Mouse (Mus musculus) embryonic facial prominence, embryonic 15.5 days (tissue): ENCODE measurements at regions not wholly inside any gene's neighbourhood (a gene's known extent, or its start where the extent isn't known, plus 50 kb on each side); places are given as distances from the start of the nearest gene placed in this dataset.
"Not testable (repeated sequence)": the region's sequence is repeated elsewhere in the genome, so short reads cannot be mapped to it uniquely, and the experiment has no call there.

ENCODE experiments used
- ATAC-seq: fragments of 200-750 bp; cut with Nextera tagmentation; 2 replicates; pipeline ENCODE4 v1.8.0; 2017; ENCODE audit warnings: low read depth, moderate TSS enrichment; ENCODE audit not compliant: insufficient number of reproducible peaks, low FRiP score, low TSS enrichment
- H3K27ac ChIP-seq: fragments of 300-500 bp; sonication (generic); replicated peaks from 2 replicates; pipeline ENCODE4 v1.5.1; 2015; ENCODE audit warnings: mild to moderate bottlenecking, inconsistent platforms
- H3K27me3 ChIP-seq: fragments of 300-500 bp; sonication (generic); 2 replicates; pipeline ENCODE4 v1.6.1; 2015; ENCODE audit warnings: inconsistent platforms
- H3K36me3 ChIP-seq: fragments of 300-500 bp; sonication (generic); 2 replicates; pipeline ENCODE4 v1.6.1; 2015; ENCODE audit warnings: mild to moderate bottlenecking, inconsistent platforms
- H3K4me1 ChIP-seq: fragments of 300-500 bp; sonication (generic); 2 replicates; pipeline ENCODE4 v1.6.1; 2015; ENCODE audit warnings: inconsistent platforms
- H3K4me2 ChIP-seq: fragments of 300-500 bp; sonication (generic); replicated peaks from 2 replicates; pipeline ENCODE4 v1.6.1; 2015; ENCODE audit warnings: mild to moderate bottlenecking, inconsistent platforms
- H3K4me3 ChIP-seq: fragments of 300-500 bp; sonication (generic); replicated peaks from 2 replicates; pipeline ENCODE4 v1.5.1; 2015; ENCODE audit warnings: mild to moderate bottlenecking, inconsistent platforms
- H3K9ac ChIP-seq: fragments of 300-500 bp; sonication (generic); 2 replicates; pipeline ENCODE4 v1.6.1; 2015; ENCODE audit warnings: inconsistent platforms
- H3K9me3 ChIP-seq: fragments of 300-500 bp; sonication (generic); replicated peaks from 2 replicates; pipeline ENCODE4 v1.6.1; 2016; ENCODE audit warnings: inconsistent platforms
- WGBS: fragments of 180-500 bp; shearing (Covaris S2); methylation state at CpG from one replicate; pipeline ENCODE4 v1.1.7; 2015; 5-methylcytosine and 5-hydroxymethylcytosine counted together

GRCm38 (mm10) chr6:6496789-6497188 lies 81.7 kb downstream of the Sem1 start:
- Histone ChIP-seq H3K9me3 (no peaks in the 10 kb centered on the region), H3K27me3 (no peaks in the 10 kb centered on the region), H3K9ac (no peak overlapping the region), H3K36me3 (no peaks in the 10 kb centered on the region), H3K27ac (no peak overlapping the region), H3K4me1 (no peaks in the 10 kb centered on the region), H3K4me2 (no peak overlapping the region), H3K4me3 (no peak overlapping the region)
- ATAC-seq: no peak
- 70% methylated on average over 1 of the region's 1 CpGs for WGBS

GRCm38 (mm10) chr6:6496336-6496735 lies 82.1 kb downstream of the Sem1 start:
- no peaks in the 10 kb centered on the region for H3K36me3 ChIP-seq
- H3K9me3 ChIP-seq: no peaks in the 10 kb centered on the region
- H3K27me3 ChIP-seq: no peaks in the 10 kb centered on the region
- H3K4me1 ChIP-seq: no peaks in the 10 kb centered on the region
- H3K27ac ChIP-seq: no peak overlapping the region
- no peak for ATAC-seq
- 93% methylated on average over 4 of the region's 4 CpGs for WGBS
- no peak overlapping the region for H3K4me3 ChIP-seq
- H3K4me2 ChIP-seq: no peak overlapping the region
- H3K9ac ChIP-seq: no peak overlapping the region

GRCm38 (mm10) chr6:6488191-6488590 lies 90.3 kb downstream of the Sem1 start:
- Histone ChIP-seq H3K9me3 (no peaks in the 10 kb centered on the region), H3K36me3 (no peaks in the 10 kb centered on the region), H3K27ac (no peak overlapping the region), H3K9ac (no peak overlapping the region), H3K4me3 (no peak overlapping the region), H3K4me2 (no peak overlapping the region), H3K4me1 (no peaks in the 10 kb centered on the region), H3K27me3 (no peaks in the 10 kb centered on the region)
- no peak for ATAC-seq
- WGBS: 91% methylated on average over 4 of the region's 4 CpGs

- not testable (repeated sequence) for H3K4me3 ChIP-seq, H3K36me3 ChIP-seq, H3K4me1 ChIP-seq, H3K27ac ChIP-seq, H3K27me3 ChIP-seq, H3K9me3 ChIP-seq, H3K4me2 ChIP-seq, ATAC-seq, H3K9ac ChIP-seq
- 85% methylated on average over 1 of the region's 1 CpGs for WGBS
These were observed 96.9 kb downstream of the Sem1 start for GRCm38 (mm10) chr6:6481596-6481995.

GRCm38 (mm10) chr6:6470397-6470796 lies 108.1 kb downstream of the Sem1 start:
- no peaks in the 10 kb centered on the region for H3K27me3 ChIP-seq
- H3K4me3 ChIP-seq: no peak overlapping the region
- no peaks in the 10 kb centered on the region for H3K9me3 ChIP-seq
- H3K27ac ChIP-seq: no peak overlapping the region
- ATAC-seq: no peak
- no peak overlapping the region for H3K9ac ChIP-seq
- H3K4me2 ChIP-seq: no peak overlapping the region
- H3K4me1 ChIP-seq: no peaks in the 10 kb centered on the region
- 45% methylated on average over 8 of the region's 8 CpGs for WGBS
- H3K36me3 ChIP-seq: no peaks in the 10 kb centered on the region

- ATAC-seq: no peak
- H3K36me3 ChIP-seq: no peaks in the 10 kb centered on the region
- no peaks in the 10 kb centered on the region for H3K27me3 ChIP-seq
- H3K9me3 ChIP-seq: no peaks in the 10 kb centered on the region
- H3K27ac ChIP-seq: no peak overlapping the region
- 28% methylated on average over 1 of the region's 1 CpGs for WGBS
- no peak overlapping the region for H3K4me3 ChIP-seq
- no peaks in the 10 kb centered on the region for H3K4me1 ChIP-seq
- no peak overlapping the region for H3K4me2 ChIP-seq
- H3K9ac ChIP-seq: no peak overlapping the region
These were observed 110.9 kb downstream of the Sem1 start for GRCm38 (mm10) chr6:6467526-6467925.

GRCm38 (mm10) chr6:6466231-6466630 lies 112.2 kb downstream of the Sem1 start:
- Histone ChIP-seq H3K4me2 (no peak overlapping the region), H3K27me3 (no peaks in the 10 kb centered on the region), H3K9ac (no peak overlapping the region), H3K4me1 (no peaks in the 10 kb centered on the region), H3K36me3 (no peaks in the 10 kb centered on the region), H3K4me3 (no peak overlapping the region), H3K27ac (no peak overlapping the region), H3K9me3 (no peaks in the 10 kb centered on the region)
- ATAC-seq: no peak
- WGBS: 33% methylated on average over 2 of the region's 2 CpGs

- no peak overlapping the region for H3K4me2 ChIP-seq
- ATAC-seq: no peak
- no peaks in the 10 kb centered on the region for H3K9me3 ChIP-seq
- no peak overlapping the region for H3K9ac ChIP-seq
- no peaks in the 10 kb centered on the region for H3K4me1 ChIP-seq
- WGBS: 13% methylated on average over 7 of the region's 7 CpGs
- H3K27ac ChIP-seq: no peak overlapping the region
- H3K36me3 ChIP-seq: no peaks in the 10 kb centered on the region
- 0 out of 2 replicates have a peak, but pooled peaks cover 5% of the 10 kb centered on the region for H3K27me3 ChIP-seq
- H3K4me3 ChIP-seq: no peak overlapping the region
These were observed 114.5 kb downstream of the Sem1 start for GRCm38 (mm10) chr6:6463807-6464470.

- Histone ChIP-seq H3K4me1 (no peaks in the 10 kb centered on the region), H3K9me3 (no peaks in the 10 kb centered on the region), H3K27ac (no peak overlapping the region), H3K36me3 (no peaks in the 10 kb centered on the region), H3K4me3 (no peak overlapping the region), H3K4me2 (no peak overlapping the region), H3K9ac (no peak overlapping the region), H3K27me3 (peaks cover 5% of the 10 kb centered on the region; the same call in 1 of the 2 replicates)
- no peak for ATAC-seq
- 25% methylated on average over 2 of the region's 2 CpGs for WGBS
These were observed 118.6 kb downstream of the Sem1 start for GRCm38 (mm10) chr6:6459918-6460239.

GRCm38 (mm10) chr6:6459006-6459917 lies 119.2 kb downstream of the Sem1 start:
- Histone ChIP-seq H3K36me3 (no peaks in the 10 kb centered on the region), H3K4me1 (no peaks in the 10 kb centered on the region), H3K27me3 (peaks cover 5% of the 10 kb centered on the region; the same call in 1 of the 2 replicates), H3K9me3 (no peaks in the 10 kb centered on the region), H3K4me2 (no peak overlapping the region), H3K4me3 (no peak overlapping the region), H3K9ac (no peak overlapping the region), H3K27ac (no peak overlapping the region)
- WGBS: 23% methylated on average over 14 of the region's 14 CpGs
- no peak for ATAC-seq

- H3K36me3 ChIP-seq: no peaks in the 10 kb centered on the region
- 67% methylated on average over 4 of the region's 4 CpGs for WGBS
- no peak overlapping the region for H3K4me3 ChIP-seq
- H3K9me3 ChIP-seq: no peaks in the 10 kb centered on the region
- no peaks in the 10 kb centered on the region for H3K4me1 ChIP-seq
- peaks cover 5% of the 10 kb centered on the region; the same call in 1 of the 2 replicates for H3K27me3 ChIP-seq
- H3K9ac ChIP-seq: no peak overlapping the region
- H3K27ac ChIP-seq: no peak overlapping the region
- ATAC-seq: no peak
- H3K4me2 ChIP-seq: no peak overlapping the region
These were observed 120.7 kb downstream of the Sem1 start for GRCm38 (mm10) chr6:6457726-6458125.
